Mouse (Mus musculus): ENCODE results near the gene March1.

GRCm38 (mm10) chr8:66166835-66167234, 549.1 kb downstream of the March1 start:
- TF ChIP-seq CTCF (IDR thresholded peaks at IDR 0.05; ENCODE audit: borderline replicate concordance, insufficient read depth, low read depth, low read length): no peak
- TF ChIP-seq POLR2A (IDR thresholded peaks at IDR 0.05; ENCODE audit: borderline replicate concordance, insufficient read depth, low read length): no peak

All from cerebellum, adult 2 months (tissue).